Mouse (Mus musculus): ENCODE measurements around the gene Bik.

DNA sequence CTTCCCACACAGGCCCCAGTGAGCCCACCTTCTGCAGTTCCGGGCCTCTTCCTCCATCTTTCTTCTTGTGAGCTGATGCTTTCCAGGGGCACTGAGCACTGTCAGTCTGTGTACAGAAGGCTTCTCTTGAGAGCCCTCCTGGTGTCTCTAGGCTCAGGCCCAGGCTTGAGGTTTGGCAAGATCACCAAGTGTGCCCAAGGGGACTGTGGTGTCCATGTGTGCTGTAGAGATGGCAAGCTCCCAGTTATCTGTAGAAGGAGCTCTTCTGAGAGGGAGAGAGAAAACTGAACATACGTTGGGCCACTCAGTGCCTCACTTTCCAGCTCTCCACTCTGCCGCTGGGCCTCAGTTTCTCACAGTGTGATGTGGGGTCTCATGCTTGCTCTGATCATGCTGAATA, 41.1 kb downstream of the Bik start:
- TF ChIP-seq CTCF (IDR thresholded peaks at IDR 0.05; ENCODE audit: low read depth, low read length) (no peak), POLR2A (IDR thresholded peaks at IDR 0.05; ENCODE audit: insufficient read depth, low read length) (no peak), EP300 (IDR thresholded peaks at IDR 0.05; ENCODE audit: insufficient read depth, low read depth, low read length) (no peak)

All from ES-Bruce4 (cell line).